Comparison of ENCODE assay signal across 8 mouse cellular contexts in genomic region chr10:78425181-78426041, GRCm38 (mm10). TPM values are rescaled to one million over a fixed set of nuclear protein-coding genes. Genes with fewer than 3 reads are reported as not detected.
DNase-seq lines count a peak whose midpoint lies in the region; ATAC-seq and TF ChIP-seq lines count a peak whose summit lies in the region.

Cstb (plus strand) TSS chr10:78425669.

- H3K9me3 ChIP-seq in kidney, embryonic 14.5 days (ENCODE audit: control insufficient read depth, low read length), result no peaks in the 10 kb centered on the region
- H3K9me3 ChIP-seq in limb, embryonic 14.5 days (ENCODE audit: control insufficient read depth, low read length), result no peaks in the 10 kb centered on the region
- H3K9me3 ChIP-seq in midbrain, embryonic 16.5 days (replicated peaks; ENCODE audit: control insufficient read depth, low read length, poor library complexity, severe bottlenecking), result no peaks in the 10 kb centered on the region

- H3K4me3 ChIP-seq in embryonic fibroblast, embryonic 13.5 days (ENCODE audit: insufficient read depth, low read length), result peak within 1 kb of the TSS; percentile 84
- peak within 1 kb of the TSS; percentile 64 for H3K4me3 ChIP-seq in kidney, embryonic 14.5 days (ENCODE audit: low read length)
- H3K4me3 ChIP-seq in limb, embryonic 14.5 days (replicated peaks; ENCODE audit: low read length), result peak within 1 kb of the TSS; percentile 77
- H3K4me3 ChIP-seq in midbrain, embryonic 16.5 days (ENCODE audit: low read depth, low read length), result peak within 1 kb of the TSS; percentile 90
- peak within 1 kb of the TSS; percentile 92 for H3K4me3 ChIP-seq in spleen, adult 2 months (ENCODE audit: extremely low read depth, insufficient read depth, insufficient read length)

- H3K27me3 ChIP-seq in kidney, embryonic 14.5 days (ENCODE audit: control insufficient read depth, insufficient read depth, low read length), result no peaks in the 10 kb centered on the region
- no peaks in the 10 kb centered on the region for H3K27me3 ChIP-seq in limb, embryonic 14.5 days (ENCODE audit: control insufficient read depth, insufficient read depth, low read length)
- no peaks in the 10 kb centered on the region for H3K27me3 ChIP-seq in midbrain, embryonic 16.5 days (ENCODE audit: control insufficient read depth, insufficient read depth, low read depth, low read length)
- no peaks in the 10 kb centered on the region for H3K27me3 ChIP-seq in spleen, adult 2 months (ENCODE audit: control insufficient read depth, insufficient read depth, low read length)

- TF ChIP-seq POLR2A in embryonic fibroblast, embryonic 13.5 days (IDR thresholded peaks at IDR 0.05; ENCODE audit: low read depth, low read length), result peak; percentile 95
- no peak for TF ChIP-seq POLR2A in limb, embryonic 14.5 days (IDR thresholded peaks at IDR 0.05; ENCODE audit: borderline replicate concordance, extremely low read depth, insufficient read depth, insufficient read length)
- peak; percentile 48 for TF ChIP-seq POLR2A in spleen, adult 2 months (IDR thresholded peaks at IDR 0.05; ENCODE audit: low read depth, low read length)

- peaks cover 18% of the 10 kb centered on the region for H3K36me3 ChIP-seq in kidney, embryonic 14.5 days (ENCODE audit: control insufficient read depth, insufficient read depth, low read length)
- H3K36me3 ChIP-seq in limb, embryonic 14.5 days (ENCODE audit: control insufficient read depth, insufficient read depth, low read length), result peaks cover 15% of the 10 kb centered on the region
- H3K36me3 ChIP-seq in midbrain, embryonic 16.5 days (ENCODE audit: control insufficient read depth, insufficient read depth, low read length), result peaks cover 10% of the 10 kb centered on the region
- 0 out of 2 replicates have a peak, but pooled peaks cover 1% of the 10 kb centered on the region for H3K36me3 ChIP-seq in spleen, adult 2 months (ENCODE audit: control insufficient read depth, insufficient read depth, low read length)

- peak within 1 kb of the TSS; percentile 44 for H3K27ac ChIP-seq in embryonic fibroblast, embryonic 13.5 days (ENCODE audit: insufficient read depth, low read length)
- H3K27ac ChIP-seq in kidney, embryonic 14.5 days (ENCODE audit: low read depth, low read length), result peak within 1 kb of the TSS; percentile 49; the same call in 1 of the 2 replicates
- peak within 1 kb of the TSS; percentile 65 for H3K27ac ChIP-seq in limb, embryonic 14.5 days (replicated peaks; ENCODE audit: low read depth, low read length)
- H3K27ac ChIP-seq in midbrain, embryonic 16.5 days (ENCODE audit: low read length), result peak within 1 kb of the TSS; percentile 73
- H3K27ac ChIP-seq in spleen, adult 2 months (ENCODE audit: insufficient read depth, low read length), result peak within 1 kb of the TSS; percentile 70

- H3K9ac ChIP-seq in kidney, embryonic 14.5 days (ENCODE audit: low read depth, low read length), result peak within 1 kb of the TSS; percentile 65
- H3K9ac ChIP-seq in limb, embryonic 14.5 days (ENCODE audit: low read depth, low read length, severe bottlenecking), result peak within 1 kb of the TSS; percentile 91
- H3K9ac ChIP-seq in midbrain, embryonic 16.5 days (ENCODE audit: low read depth, low read length), result peak within 1 kb of the TSS; percentile 95

- WGBS in kidney, embryonic 14.5 days, result under 1% methylated on average over 40 of the region's 40 CpGs
- WGBS in limb, embryonic 14.5 days, result 2% methylated on average over 40 of the region's 40 CpGs
- WGBS in midbrain, embryonic 16.5 days, result 2% methylated on average over 36 of the region's 40 CpGs
- 1% methylated on average over 40 of the region's 40 CpGs for WGBS in spleen, adult 2 months

- peak; percentile 94 for ATAC-seq in kidney, embryonic 14.5 days (ENCODE audit: low FRiP score, low TSS enrichment)
- peak; percentile 92 for ATAC-seq in limb, embryonic 14.5 days (ENCODE audit: low FRiP score, low read depth)
- ATAC-seq in midbrain, embryonic 16.5 days, result peak; percentile 93

- no peaks in the 10 kb centered on the region for H3K4me1 ChIP-seq in embryonic fibroblast, embryonic 13.5 days (ENCODE audit: control insufficient read depth, insufficient read depth, low read length)
- H3K4me1 ChIP-seq in kidney, embryonic 14.5 days (ENCODE audit: control insufficient read depth, insufficient read depth, low read length), result peaks cover 6% of the 10 kb centered on the region; the same call in 1 of the 2 replicates
- H3K4me1 ChIP-seq in limb, embryonic 14.5 days (ENCODE audit: control insufficient read depth, insufficient read depth, low read length), result peaks cover 5% of the 10 kb centered on the region; the same call in 1 of the 2 replicates
- H3K4me1 ChIP-seq in midbrain, embryonic 16.5 days (ENCODE audit: control insufficient read depth, insufficient read depth, low read length), result peaks cover 7% of the 10 kb centered on the region
- peaks cover 7% of the 10 kb centered on the region; the same call in 1 of the 2 replicates for H3K4me1 ChIP-seq in spleen, adult 2 months (ENCODE audit: control insufficient read depth, insufficient read depth, insufficient read length)

- no peak for TF ChIP-seq CTCF in embryonic fibroblast, embryonic 13.5 days (IDR thresholded peaks at IDR 0.05; ENCODE audit: borderline replicate concordance, insufficient read depth, low read length)
- TF ChIP-seq CTCF in spleen, adult 2 months (IDR thresholded peaks at IDR 0.05; ENCODE audit: extremely low read depth, insufficient read depth, insufficient read length, insufficient replicate concordance), result no peak

- DNase-seq in B cell, adult 2 months, result peak; percentile 91 to 92
- DNase-seq in brain, adult 2 months (ENCODE audit: low read depth, low spot score), result peak; percentile 93
- DNase-seq in heart, adult 9 months (ENCODE audit: low spot score in 2 of 2), result peak; percentile 79 to 81
- DNase-seq in limb, embryonic 14.5 days (ENCODE audit: low spot score), result peak; percentile 74
- peak; percentile 63 to 80 for DNase-seq in spleen, adult 2 months (ENCODE audit: low read depth in 1 of 2, low spot score in 2 of 2)

- H3K4me2 ChIP-seq in kidney, embryonic 14.5 days (replicated peaks; ENCODE audit: low read depth, low read length), result peak within 1 kb of the TSS; percentile 63
- H3K4me2 ChIP-seq in limb, embryonic 14.5 days (replicated peaks; ENCODE audit: low read depth, low read length, severe bottlenecking), result peak within 1 kb of the TSS; percentile 52
- peak within 1 kb of the TSS; percentile 68 for H3K4me2 ChIP-seq in midbrain, embryonic 16.5 days (ENCODE audit: low read length)

RNA-seq across cellular contexts. Expression of gene Cstb, which starts in this region (rescaled TPM):
- 386 and 437 TPM in 2 replicates for polyA plus RNA-seq in embryonic fibroblast, embryonic 13.5 days (2011; ENCODE audit: insufficient read length, low read depth, missing spikeins)
- 206 and 270 TPM in 2 replicates for polyA plus RNA-seq in kidney, embryonic 14.5 days (2014; fragmentation: Nextera tagmentation; extraction: Ambion mirVana)
- polyA plus RNA-seq in limb, embryonic 14.5 days (2012; rRNA removed), result 126 and 157 TPM in 2 replicates
- 303 and 338 TPM in 2 replicates for polyA plus RNA-seq in limb, embryonic 14.5 days (2014; fragmentation: Nextera tagmentation; extraction: Ambion mirVana)
- 90.7 and 94.6 TPM in 2 replicates for polyA plus RNA-seq in midbrain, embryonic 16.5 days (2015; fragmentation: Nextera tagmentation; extraction: Ambion mirVana)
- polyA plus RNA-seq in spleen, adult 2 months (2012; rRNA removed), result 18.6 and 20.4 TPM in 2 replicates

Comparison
In these comparisons a context has a peak if more than half of its experiments do, and no peak if none do; other contexts are left out.
1. Peak in every context shown above with its lines: DNase-seq, ATAC-seq, H3K4me3 ChIP-seq and H3K27ac ChIP-seq.